Mouse (Mus musculus): ENCODE results near the gene Ogfod2. TPM values are rescaled to one million over a fixed set of nuclear protein-coding genes. Genes with fewer than 3 reads are reported as not detected.

Ogfod2 gene
- 10.7 TPM for polyA plus RNA-seq (2012; fragmentation: generic; extraction: Trizol)
- long read RNA-seq, experiment 1, partial matches to known transcripts = 0 of 10 reads
- long read RNA-seq, experiment 1, other reads (novel, unspliced or antisense) = 4 of 10 reads
- long read RNA-seq, experiment 2, transcript Ogfod2-201 (7 exons, 1,596 nt) = major isoform, 8 of 30 reads
- long read RNA-seq, experiment 2, transcript Ogfod2-209 (6 exons, 818 nt) = major isoform, 8 of 30 reads
- long read RNA-seq, experiment 2, partial matches to known transcripts = 0 of 30 reads
- long read RNA-seq, experiment 2, other reads (novel, unspliced or antisense) = 9 of 30 reads

- H3K36me3 ChIP-seq (ENCODE audit: control insufficient read depth, insufficient read depth) = no peaks in the 10 kb centered on the region
- H3K79me2 ChIP-seq (ENCODE audit: control insufficient read depth, insufficient read depth) = peaks cover 11% of the 10 kb centered on the region
- H3K79me3 ChIP-seq (ENCODE audit: low read depth) = peaks cover 8% of the 10 kb centered on the region
- TF ChIP-seq CTCF (IDR thresholded peaks at IDR 0.05; ENCODE audit: control insufficient read depth, insufficient read depth, insufficient read length) (peak; percentile 76), USF1 (IDR thresholded peaks at IDR 0.05; ENCODE audit: low read depth) (peak; percentile 99), MAX (IDR thresholded peaks at IDR 0.05) (peak; percentile 60), MYOG (IDR thresholded peaks at IDR 0.05; ENCODE audit: control insufficient read depth, extremely low read depth, insufficient read length) (no peak)
- H3K27me3 ChIP-seq (ENCODE audit: control insufficient read depth, insufficient read depth, insufficient read length) = no peaks in the 10 kb centered on the region
- peak within 1 kb of the TSS; percentile 83 for H3ac ChIP-seq (ENCODE audit: control insufficient read depth, insufficient read length, low read depth)
- peak within 1 kb of the TSS; percentile 76 for H3K4me3 ChIP-seq (ENCODE audit: insufficient read depth, poor library complexity, severe bottlenecking)
These were observed at the start of gene Ogfod2 for GRCm38 (mm10) chr5:124111742-124112497. Gene Ogfod2, plus strand, starts transcription at chr5:124112297.

- H3ac ChIP-seq (ENCODE audit: control insufficient read depth, insufficient read length, low read depth) = no peak overlapping the region
- H3K79me2 ChIP-seq (ENCODE audit: control insufficient read depth, insufficient read depth) = no peaks in the 10 kb centered on the region
- H3K4me3 ChIP-seq (ENCODE audit: insufficient read depth, poor library complexity, severe bottlenecking) = no peak overlapping the region
- no peaks in the 10 kb centered on the region for H3K36me3 ChIP-seq (ENCODE audit: control insufficient read depth, insufficient read depth)
- no peaks in the 10 kb centered on the region for H3K27me3 ChIP-seq (ENCODE audit: control insufficient read depth, insufficient read depth, insufficient read length)
- TF ChIP-seq CTCF (IDR thresholded peaks at IDR 0.05; ENCODE audit: control insufficient read depth, insufficient read depth, insufficient read length) = no peak
- TF ChIP-seq MAX (IDR thresholded peaks at IDR 0.05) = no peak
- TF ChIP-seq CEBPB (IDR thresholded peaks at IDR 0.05; ENCODE audit: low read depth) = no peak
- TF ChIP-seq USF1 (IDR thresholded peaks at IDR 0.05; ENCODE audit: low read depth) = no peak
- no peak for TF ChIP-seq FOSL1 (IDR thresholded peaks at IDR 0.05; ENCODE audit: insufficient read depth, low read length, poor library complexity, severe bottlenecking)
- no peak for TF ChIP-seq MYOD1 (IDR thresholded peaks at IDR 0.05; ENCODE audit: control insufficient read depth, insufficient read length, low read depth)
- TF ChIP-seq MYOG (IDR thresholded peaks at IDR 0.05; ENCODE audit: control insufficient read depth, extremely low read depth, insufficient read length) = no peak
- H3K79me3 ChIP-seq (ENCODE audit: low read depth) = no peaks in the 10 kb centered on the region
These were observed 42.4 kb upstream of the Ogfod2 start for GRCm38 (mm10) chr5:124069657-124070056.

- Histone ChIP-seq H3K79me3 (ENCODE audit: low read depth) (no peaks in the 10 kb centered on the region), H3K27me3 (ENCODE audit: control insufficient read depth, insufficient read depth, insufficient read length) (no peaks in the 10 kb centered on the region), H3K4me3 (ENCODE audit: insufficient read depth, poor library complexity, severe bottlenecking) (no peak overlapping the region), H3K79me2 (ENCODE audit: control insufficient read depth, insufficient read depth) (no peaks in the 10 kb centered on the region), H3K36me3 (ENCODE audit: control insufficient read depth, insufficient read depth) (no peaks in the 10 kb centered on the region), H3ac (ENCODE audit: control insufficient read depth, insufficient read length, low read depth) (no peak overlapping the region)
- TF ChIP-seq MAX (IDR thresholded peaks at IDR 0.05) (no peak), USF1 (IDR thresholded peaks at IDR 0.05; ENCODE audit: low read depth) (no peak)
These were observed 38.4 kb upstream of the Ogfod2 start for GRCm38 (mm10) chr5:124073682-124074081.

- H3K27me3 ChIP-seq (ENCODE audit: control insufficient read depth, insufficient read depth, insufficient read length) = no peaks in the 10 kb centered on the region
- no peaks in the 10 kb centered on the region for H3K36me3 ChIP-seq (ENCODE audit: control insufficient read depth, insufficient read depth)
- TF ChIP-seq CEBPB (IDR thresholded peaks at IDR 0.05; ENCODE audit: low read depth) = no peak
- peak; percentile 86 for TF ChIP-seq MYOD1 (IDR thresholded peaks at IDR 0.05; ENCODE audit: control insufficient read depth, insufficient read length, low read depth)
- peak; percentile 22 for TF ChIP-seq USF1 (IDR thresholded peaks at IDR 0.05; ENCODE audit: low read depth)
- no peak for TF ChIP-seq FOSL1 (IDR thresholded peaks at IDR 0.05; ENCODE audit: insufficient read depth, low read length, poor library complexity, severe bottlenecking)
- TF ChIP-seq MYOG (IDR thresholded peaks at IDR 0.05; ENCODE audit: control insufficient read depth, extremely low read depth, insufficient read length) = no peak
- TF ChIP-seq MAX (IDR thresholded peaks at IDR 0.05) = no peak
- TF ChIP-seq CTCF (IDR thresholded peaks at IDR 0.05; ENCODE audit: control insufficient read depth, insufficient read depth, insufficient read length) = no peak
- peak overlapping the region; percentile 26 for H3ac ChIP-seq (ENCODE audit: control insufficient read depth, insufficient read length, low read depth)
- H3K79me2 ChIP-seq (ENCODE audit: control insufficient read depth, insufficient read depth) = no peaks in the 10 kb centered on the region
- H3K4me3 ChIP-seq (ENCODE audit: insufficient read depth, poor library complexity, severe bottlenecking) = no peak overlapping the region
- no peaks in the 10 kb centered on the region for H3K79me3 ChIP-seq (ENCODE audit: low read depth)
These were observed 37.2 kb upstream of the Ogfod2 start for GRCm38 (mm10) chr5:124074845-124075307.

DNA sequence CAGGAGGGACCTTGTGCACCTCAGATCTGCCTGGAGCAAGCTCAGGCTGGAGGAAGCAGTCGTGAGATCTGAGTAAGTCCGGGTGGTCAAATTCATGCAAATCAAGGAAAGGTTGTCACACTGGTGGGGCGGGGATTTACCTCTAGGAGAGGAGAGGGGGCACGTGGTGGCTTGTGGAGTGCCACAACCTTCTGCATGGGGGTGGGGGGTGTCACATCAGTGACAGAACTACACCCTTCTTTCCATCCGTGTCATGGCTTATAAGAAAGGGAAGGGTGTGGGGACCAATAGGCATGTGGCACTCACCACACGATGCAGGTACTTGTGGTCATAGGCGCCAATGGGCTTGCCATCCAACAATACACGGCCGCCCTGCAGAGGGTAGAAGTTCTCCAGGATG, 36.4 kb upstream of the Ogfod2 start:
- Histone ChIP-seq H3K79me3 (ENCODE audit: low read depth) (no peaks in the 10 kb centered on the region), H3K36me3 (ENCODE audit: control insufficient read depth, insufficient read depth) (no peaks in the 10 kb centered on the region), H3ac (ENCODE audit: control insufficient read depth, insufficient read length, low read depth) (peak overlapping the region; percentile 36), H3K4me3 (ENCODE audit: insufficient read depth, poor library complexity, severe bottlenecking) (no peak overlapping the region), H3K79me2 (ENCODE audit: control insufficient read depth, insufficient read depth) (no peaks in the 10 kb centered on the region), H3K27me3 (ENCODE audit: control insufficient read depth, insufficient read depth, insufficient read length) (no peaks in the 10 kb centered on the region)
- no peak for TF ChIP-seq MYOG (IDR thresholded peaks at IDR 0.05; ENCODE audit: control insufficient read depth, extremely low read depth, insufficient read length)
- no peak for TF ChIP-seq USF1 (IDR thresholded peaks at IDR 0.05; ENCODE audit: low read depth)
- no peak for TF ChIP-seq CEBPB (IDR thresholded peaks at IDR 0.05; ENCODE audit: low read depth)
- TF ChIP-seq MYOD1 (IDR thresholded peaks at IDR 0.05; ENCODE audit: control insufficient read depth, insufficient read length, low read depth) = no peak
- no peak for TF ChIP-seq CTCF (IDR thresholded peaks at IDR 0.05; ENCODE audit: control insufficient read depth, insufficient read depth, insufficient read length)
- no peak for TF ChIP-seq MAX (IDR thresholded peaks at IDR 0.05)
- TF ChIP-seq FOSL1 (IDR thresholded peaks at IDR 0.05; ENCODE audit: insufficient read depth, low read length, poor library complexity, severe bottlenecking) = no peak

Measured in C2C12 (cell line).